Mouse (Mus musculus) testis, adult 2 months (tissue): ENCODE measurements around the gene Tlr8.

Experiments used
- CTCF ChIP-seq: fragments of 200-500 bp; IDR thresholded peaks from 2 replicates; pipeline ENCODE4 v1.5.1; 2012; ENCODE audit warnings: low read depth, mild to moderate bottlenecking, inconsistent platforms, low read length, moderate library complexity; ENCODE audit not compliant: control insufficient read depth, insufficient read depth, insufficient replicate concordance
- POLR2A ChIP-seq: fragments of 200-500 bp; IDR thresholded peaks from 2 replicates; pipeline ENCODE4 v1.6.1; 2012; ENCODE audit warnings: low read depth, mild to moderate bottlenecking, inconsistent platforms, low read length, moderate library complexity; ENCODE audit not compliant: control insufficient read depth

DNA sequence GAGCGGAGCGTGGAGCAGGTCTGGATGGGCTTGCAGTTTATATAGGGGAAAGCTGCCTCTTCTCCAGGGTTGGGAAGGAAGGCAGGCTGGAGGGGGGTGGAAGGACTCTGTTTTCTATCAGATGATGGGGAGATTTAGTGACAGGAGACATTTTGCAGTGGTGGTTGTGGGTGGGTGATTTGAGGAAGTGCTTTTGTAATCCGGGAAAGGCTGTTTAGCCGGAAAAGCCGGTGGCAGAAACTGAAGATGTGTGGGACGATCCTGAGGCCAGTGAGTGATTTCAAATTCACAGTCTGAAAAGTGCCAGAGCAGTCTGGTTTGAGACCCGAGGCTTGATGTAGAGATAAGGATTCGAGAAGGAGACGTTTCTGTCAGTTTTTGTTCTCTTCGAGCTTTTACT lies 12.4 kb upstream of the Tlr8 start:
- TF ChIP-seq CTCF, result no peak
- TF ChIP-seq POLR2A, result no peak
